Mouse (Mus musculus): ENCODE measurements at regions not wholly inside any gene's neighbourhood (a gene's known extent, or its start where the extent isn't known, plus 50 kb on each side); places are given as distances from the start of the nearest gene placed in this dataset.

DNA sequence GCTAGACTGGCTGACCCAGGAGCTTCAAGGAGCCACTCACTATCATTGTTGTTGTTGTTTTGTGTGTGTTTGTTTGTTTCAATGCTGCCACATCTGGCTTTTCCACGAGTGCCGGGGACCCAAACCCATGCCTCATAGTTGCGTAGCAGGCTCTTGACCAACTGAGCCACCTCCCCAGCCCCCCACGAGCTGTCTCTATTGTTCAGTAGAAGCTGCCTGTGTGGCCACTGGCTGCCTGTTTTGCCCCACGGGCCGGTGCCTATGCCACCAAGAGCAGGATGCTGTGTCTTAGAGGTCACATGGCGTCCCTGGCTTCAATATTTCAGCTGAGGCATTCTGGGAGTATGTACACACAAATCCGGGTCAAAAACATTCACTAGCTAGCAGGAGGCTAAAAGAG is 75.4 kb upstream of the Maml3 start:
- no peak for ATAC-seq (ENCODE audit: insufficient read depth)
- H3K27me3 ChIP-seq (ENCODE audit: control insufficient read depth, insufficient read depth, low read length): no peaks in the 10 kb centered on the region
- H3K4me2 ChIP-seq (ENCODE audit: low read depth): no peak overlapping the region
- DNase-seq (ENCODE audit: low read depth in 3 of 3, low spot score in 3 of 3): no peak
- H3K9ac ChIP-seq (replicated peaks): no peak overlapping the region
- no peak overlapping the region for H3K27ac ChIP-seq
- no peaks in the 10 kb centered on the region for H3K9me3 ChIP-seq (ENCODE audit: control insufficient read depth, low read length)
- H3K4me3 ChIP-seq (ENCODE audit: insufficient read depth in 1 of 2, low read depth in 2 of 2, low read length in 2 of 2): no peak overlapping the region
- H3K4me1 ChIP-seq (replicated peaks; ENCODE audit: control insufficient read depth in 2 of 2, insufficient read depth in 2 of 2, low read length in 1 of 2): peaks cover 0 to 10% of the 10 kb centered on the region in 2 experiments; a peak in 1 of 4 replicates
- TF ChIP-seq EP300 (IDR thresholded peaks at IDR 0.05; ENCODE audit: low read depth): no peak
- no peak for TF ChIP-seq CTCF (IDR thresholded peaks at IDR 0.05; ENCODE audit: low read depth)
- H3K36me3 ChIP-seq (replicated peaks; ENCODE audit: control insufficient read depth, insufficient read depth, low read depth): no peaks in the 10 kb centered on the region
- WGBS (ENCODE audit: insufficient replicate concordance): 47% methylated on average over 8 of the region's 8 CpGs

DNA sequence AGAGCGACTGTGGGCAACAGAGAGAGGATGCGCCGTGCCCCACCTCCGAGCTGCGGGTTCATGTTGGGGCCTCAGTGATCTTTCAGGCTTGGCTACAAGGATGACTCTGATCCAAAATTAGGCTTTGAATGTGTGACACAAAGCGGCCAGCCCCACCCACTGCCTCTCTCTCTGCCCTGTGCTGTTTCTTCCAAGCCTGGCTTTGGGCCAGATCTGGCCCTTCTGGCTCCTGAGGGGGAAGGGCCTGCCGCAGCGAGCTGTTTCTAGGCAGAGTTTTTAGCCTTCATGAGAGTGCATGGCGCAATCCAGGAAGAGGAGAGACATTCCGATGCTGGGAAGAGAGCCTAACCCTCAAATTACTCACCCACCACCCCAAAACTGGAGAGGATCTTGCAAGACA is 75.9 kb upstream of the Maml3 start:
- ATAC-seq (ENCODE audit: insufficient read depth) (no peak), DNase-seq (ENCODE audit: low read depth in 3 of 3, low spot score in 3 of 3) (peak in 2 of 3 experiments; percentile 5 to 23)
- TF ChIP-seq CTCF (IDR thresholded peaks at IDR 0.05; ENCODE audit: low read depth) (no peak), EP300 (IDR thresholded peaks at IDR 0.05; ENCODE audit: low read depth) (no peak)
- Histone ChIP-seq H3K4me3 (ENCODE audit: insufficient read depth in 1 of 2, low read depth in 2 of 2, low read length in 2 of 2) (no peak overlapping the region), H3K9me3 (ENCODE audit: control insufficient read depth, low read length) (no peaks in the 10 kb centered on the region), H3K27ac (no peak overlapping the region), H3K9ac (replicated peaks) (no peak overlapping the region), H3K36me3 (replicated peaks; ENCODE audit: control insufficient read depth, insufficient read depth, low read depth) (no peaks in the 10 kb centered on the region), H3K4me2 (ENCODE audit: low read depth) (no peak overlapping the region), H3K4me1 (replicated peaks; ENCODE audit: control insufficient read depth in 2 of 2, insufficient read depth in 2 of 2, low read length in 1 of 2) (peaks cover 0 to 10% of the 10 kb centered on the region in 2 experiments; a peak in 1 of 4 replicates), H3K27me3 (ENCODE audit: control insufficient read depth, insufficient read depth, low read length) (no peaks in the 10 kb centered on the region)
- 52% methylated on average over 10 of the region's 10 CpGs for WGBS (ENCODE audit: insufficient replicate concordance)

DNA sequence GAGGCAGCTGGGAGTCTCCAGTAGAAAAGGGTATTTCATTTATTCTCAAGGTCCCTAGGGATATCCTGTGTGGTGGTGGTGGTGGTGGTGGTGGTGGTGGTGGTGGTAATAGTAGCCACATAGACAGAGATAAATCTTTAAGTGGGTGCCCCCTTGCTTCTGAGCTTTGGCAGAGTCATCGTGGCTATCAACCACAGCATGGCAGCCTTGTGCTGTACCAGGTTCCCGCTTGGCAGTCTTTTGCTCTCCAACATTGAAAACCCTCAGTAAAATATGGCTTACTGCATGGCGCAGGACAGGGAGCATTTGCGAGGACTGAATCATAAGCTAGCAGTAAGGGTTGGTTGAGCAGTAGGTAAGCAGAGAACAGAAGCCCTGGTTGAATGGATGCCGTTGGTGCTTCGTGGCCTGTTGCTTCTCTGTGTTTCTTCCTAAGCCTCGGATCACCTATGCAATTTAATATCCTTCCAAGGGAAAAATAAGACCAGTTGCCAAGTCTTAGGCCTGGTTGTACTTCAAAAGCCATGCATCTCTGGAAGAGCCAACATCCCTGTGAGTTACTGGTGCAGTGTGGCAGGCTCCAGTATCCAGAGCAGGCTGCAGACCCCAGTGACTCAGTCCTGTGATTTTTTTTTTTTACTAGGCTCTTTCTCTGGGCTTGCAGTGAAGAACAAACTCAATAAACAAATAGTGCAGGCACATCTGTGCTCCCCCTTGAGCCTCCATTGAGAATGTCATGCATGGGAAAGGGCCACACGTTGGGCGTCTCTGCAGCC is 76.6 kb upstream of the Maml3 start:
- no peak overlapping the region for H3K4me2 ChIP-seq (ENCODE audit: low read depth)
- ATAC-seq (ENCODE audit: insufficient read depth): no peak
- 65% methylated on average over 9 of the region's 9 CpGs for WGBS (ENCODE audit: insufficient replicate concordance)

DNA sequence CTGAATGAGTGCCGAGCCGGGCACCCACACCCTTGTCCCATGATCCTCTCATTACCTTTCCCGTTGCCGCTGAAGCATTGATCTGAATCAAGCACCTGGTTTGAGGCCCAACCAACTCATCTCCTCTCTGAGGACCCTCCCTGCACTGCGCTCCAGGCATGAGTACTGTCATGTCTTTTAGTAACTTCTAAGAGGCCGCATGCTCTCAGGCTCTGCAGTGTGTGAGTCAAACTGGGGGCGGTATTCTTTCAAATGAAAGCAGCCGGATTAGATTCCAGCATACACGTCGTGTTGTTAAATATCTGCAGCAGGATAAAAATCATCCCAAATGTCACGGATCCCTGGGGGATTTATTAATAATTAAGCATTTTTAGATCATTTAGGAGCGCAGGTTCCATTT is 79.4 kb upstream of the Maml3 start:
- no peak for TF ChIP-seq EP300 (IDR thresholded peaks at IDR 0.05; ENCODE audit: low read depth)
- no peak for TF ChIP-seq CTCF (IDR thresholded peaks at IDR 0.05; ENCODE audit: low read depth)
- H3K36me3 ChIP-seq (replicated peaks; ENCODE audit: control insufficient read depth, insufficient read depth, low read depth): no peaks in the 10 kb centered on the region
- 69% methylated on average over 12 of the region's 12 CpGs for WGBS (ENCODE audit: insufficient replicate concordance)
- ATAC-seq (ENCODE audit: insufficient read depth) (no peak), DNase-seq (ENCODE audit: low read depth in 3 of 3, low spot score in 3 of 3) (no peak)
- no peak overlapping the region for H3K27ac ChIP-seq
- H3K4me3 ChIP-seq (ENCODE audit: insufficient read depth in 1 of 2, low read depth in 2 of 2, low read length in 2 of 2): no peak overlapping the region
- no peaks in the 10 kb centered on the region for H3K27me3 ChIP-seq (ENCODE audit: control insufficient read depth, insufficient read depth, low read length)
- H3K4me1 ChIP-seq (replicated peaks; ENCODE audit: control insufficient read depth in 2 of 2, insufficient read depth in 2 of 2, low read length in 1 of 2): peaks cover 0 to 10% of the 10 kb centered on the region in 2 experiments; a peak in 1 of 4 replicates
- no peak overlapping the region for H3K9ac ChIP-seq (replicated peaks)
- no peaks in the 10 kb centered on the region for H3K9me3 ChIP-seq (ENCODE audit: control insufficient read depth, low read length)
- H3K4me2 ChIP-seq (ENCODE audit: low read depth): no peak overlapping the region

More for the DNA sequence above, 76.6 kb upstream of the Maml3 start:
- Histone ChIP-seq H3K9me3 (ENCODE audit: control insufficient read depth, low read length) (no peaks in the 10 kb centered on the region), H3K27ac (no peak overlapping the region), H3K4me3 (ENCODE audit: insufficient read depth in 1 of 2, low read depth in 2 of 2, low read length in 2 of 2) (no peak overlapping the region), H3K36me3 (replicated peaks; ENCODE audit: control insufficient read depth, insufficient read depth, low read depth) (no peaks in the 10 kb centered on the region), H3K9ac (replicated peaks) (no peak overlapping the region), H3K27me3 (ENCODE audit: control insufficient read depth, insufficient read depth, low read length) (no peaks in the 10 kb centered on the region), H3K4me1 (replicated peaks; ENCODE audit: control insufficient read depth in 2 of 2, insufficient read depth in 2 of 2, low read length in 1 of 2) (peaks cover 0 to 10% of the 10 kb centered on the region in 2 experiments; a peak in 1 of 4 replicates)
- TF ChIP-seq CTCF (IDR thresholded peaks at IDR 0.05; ENCODE audit: low read depth): no peak
- TF ChIP-seq EP300 (IDR thresholded peaks at IDR 0.05; ENCODE audit: low read depth): no peak
- no peak for DNase-seq (ENCODE audit: low read depth in 3 of 3, low spot score in 3 of 3)

DNA sequence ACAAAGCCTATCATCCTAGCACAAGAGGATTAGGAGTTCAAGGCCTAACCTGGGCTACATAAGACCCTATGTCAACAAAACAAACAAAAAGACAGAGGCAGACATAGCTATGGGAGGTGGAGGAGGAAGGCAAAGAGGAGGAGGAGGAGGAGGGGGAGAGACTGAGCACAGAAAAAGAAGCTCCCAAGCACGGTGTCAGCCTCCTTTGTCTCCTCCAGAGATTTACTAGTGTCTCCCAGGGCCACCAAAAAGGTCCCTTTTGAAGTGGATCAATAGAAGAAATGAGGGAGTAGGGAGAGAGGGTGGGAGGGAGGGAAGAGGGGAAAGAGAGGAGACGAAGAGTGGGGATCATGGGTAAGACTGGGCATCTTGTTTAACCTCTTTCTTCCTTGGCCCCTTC is 80.5 kb upstream of the Maml3 start:
- TF ChIP-seq CTCF (IDR thresholded peaks at IDR 0.05; ENCODE audit: low read depth) (no peak), EP300 (IDR thresholded peaks at IDR 0.05; ENCODE audit: low read depth) (no peak)
- Histone ChIP-seq H3K4me3 (ENCODE audit: insufficient read depth in 1 of 2, low read depth in 2 of 2, low read length in 2 of 2) (no peak overlapping the region), H3K4me1 (replicated peaks; ENCODE audit: control insufficient read depth in 2 of 2, insufficient read depth in 2 of 2, low read length in 1 of 2) (peaks cover 0 to 6% of the 10 kb centered on the region in 2 experiments; a peak in 1 of 4 replicates), H3K9ac (replicated peaks) (no peak overlapping the region), H3K9me3 (ENCODE audit: control insufficient read depth, low read length) (no peaks in the 10 kb centered on the region), H3K27ac (no peak overlapping the region), H3K36me3 (replicated peaks; ENCODE audit: control insufficient read depth, insufficient read depth, low read depth) (no peaks in the 10 kb centered on the region), H3K4me2 (ENCODE audit: low read depth) (no peak overlapping the region), H3K27me3 (ENCODE audit: control insufficient read depth, insufficient read depth, low read length) (no peaks in the 10 kb centered on the region)
- ATAC-seq (ENCODE audit: insufficient read depth): no peak
- no peak for DNase-seq (ENCODE audit: low read depth in 3 of 3, low spot score in 3 of 3)
- 28% methylated on average over 2 of the region's 2 CpGs for WGBS (ENCODE audit: insufficient replicate concordance)
